Mouse (Mus musculus) forebrain, embryonic 12.5 days (tissue): ENCODE data around the gene Zfp933. TPM values are rescaled to one million over a fixed set of nuclear protein-coding genes. Genes with fewer than 3 reads are reported as not detected.
"Not testable (repeated sequence)": the region's sequence is repeated elsewhere in the genome, so short reads cannot be mapped to it uniquely, and the experiment has no call there.

Source experiments
- ATAC-seq: fragments of 200-750 bp; cut with Nextera tagmentation; 2 replicates; pipeline ENCODE4 v1.8.0; 2017; ENCODE audit warnings: moderate TSS enrichment; ENCODE audit not compliant: low FRiP score
- H3K27ac ChIP-seq: fragments of 300-500 bp; sonication (generic); 2 replicates; pipeline ENCODE4 v1.5.1; 2016; ENCODE audit warnings: mild to moderate bottlenecking
- H3K27me3 ChIP-seq: fragments of 300-500 bp; sonication (generic); 2 replicates; pipeline ENCODE4 v1.6.1; 2016; ENCODE audit warnings: mild to moderate bottlenecking
- H3K36me3 ChIP-seq: fragments of 300-500 bp; sonication (generic); replicated peaks from 2 replicates; pipeline ENCODE4 v1.6.1; 2016; ENCODE audit warnings: mild to moderate bottlenecking
- H3K4me1 ChIP-seq: fragments of 300-500 bp; sonication (generic); 2 replicates; pipeline ENCODE4 v1.6.1; 2016
- H3K4me2 ChIP-seq: fragments of 300-500 bp; sonication (generic); 2 replicates; pipeline ENCODE4 v1.6.1; 2016; ENCODE audit warnings: mild to moderate bottlenecking, moderate library complexity
- H3K4me3 ChIP-seq: fragments of 300-500 bp; sonication (generic); replicated peaks from 2 replicates; pipeline ENCODE4 v1.5.1; 2016; ENCODE audit warnings: mild to moderate bottlenecking
- H3K9ac ChIP-seq: fragments of 300-500 bp; sonication (generic); 2 replicates; pipeline ENCODE4 v1.6.1; 2016; ENCODE audit warnings: mild to moderate bottlenecking
- H3K9me3 ChIP-seq: fragments of 300-500 bp; sonication (generic); 2 replicates; pipeline ENCODE4 v1.6.1; 2016
- WGBS: fragments of 180-500 bp; shearing (Covaris S2); methylation state at CpG from one replicate; pipeline ENCODE4 v1.1.7; 2016; 5-methylcytosine and 5-hydroxymethylcytosine counted together
- polyA plus RNA-seq: library from polyadenylated mRNA; unstranded; fragments of >200 nt; fragmentation: Nextera tagmentation; extraction: Ambion mirVana; gene quantifications from 2 replicates; pipeline ENCODE4 v1.2.1, GENCODE M21; 2016

Zfp933 gene
- polyA plus RNA-seq, 1 experiment from 2014 or later, result 6.1 TPM

DNA sequence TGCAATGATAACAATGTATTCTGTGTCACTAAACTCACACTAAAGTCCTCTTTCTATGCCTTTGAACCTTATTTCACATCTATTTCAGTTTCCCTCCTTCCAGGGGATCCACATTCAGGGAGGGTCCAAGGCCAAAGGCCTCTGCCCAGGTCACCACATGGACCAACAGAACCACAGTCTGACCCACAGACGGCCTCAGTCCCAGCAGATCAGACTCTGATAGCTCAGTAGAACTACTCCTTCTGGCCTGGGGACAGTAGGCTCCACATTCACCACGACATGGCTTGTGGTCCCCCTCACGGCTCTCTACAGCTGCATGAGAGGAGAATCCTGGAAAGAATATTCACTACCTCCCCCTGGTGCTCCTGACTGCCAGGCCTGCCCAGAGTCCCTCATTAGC lies 5.3 kb downstream of the Zfp933 start:
- WGBS, result 95% methylated on average over 3 of the region's 3 CpGs
- Histone ChIP-seq H3K4me1 (peaks cover 7% of the 10 kb centered on the region), H3K36me3 (peaks cover 44% of the 10 kb centered on the region), H3K27ac (no peak overlapping the region), H3K9me3 (peaks cover 23% of the 10 kb centered on the region), H3K4me3 (no peak overlapping the region), H3K4me2 (no peak overlapping the region), H3K9ac (no peak overlapping the region), H3K27me3 (no peaks in the 10 kb centered on the region)
- no peak for ATAC-seq

- not testable (repeated sequence) for H3K4me3 ChIP-seq, H3K27me3 ChIP-seq, H3K4me1 ChIP-seq, H3K27ac ChIP-seq, ATAC-seq, H3K9ac ChIP-seq, H3K4me2 ChIP-seq
- H3K36me3 ChIP-seq, result peaks cover 35% of the 10 kb centered on the region
- WGBS, result 98% methylated on average over 17 of the region's 26 CpGs
- peaks cover 22% of the 10 kb centered on the region for H3K9me3 ChIP-seq
These were observed 8.9 kb downstream of the Zfp933 start for GRCm38 (mm10) chr4:147839282-147839681.

DNA sequence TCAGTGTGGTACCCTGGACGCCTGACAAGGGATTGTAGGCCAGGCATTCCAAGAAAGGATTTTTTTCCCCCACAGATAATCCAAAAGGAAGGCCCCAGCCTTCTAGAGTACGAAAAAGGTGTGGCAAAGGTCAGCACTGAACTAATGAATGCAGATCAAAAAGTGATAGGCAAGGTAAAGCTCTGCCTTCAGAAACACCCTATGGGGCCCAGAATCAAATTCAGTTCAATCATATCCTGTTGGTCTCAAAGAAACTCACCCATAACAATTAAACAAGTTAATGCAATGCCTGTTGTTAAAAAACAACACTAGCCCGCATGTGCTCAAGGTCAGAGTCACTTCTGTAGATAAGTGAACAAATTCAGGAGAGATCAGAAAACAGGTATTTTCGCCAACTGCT lies 23.8 kb downstream of the Zfp933 start:
- no peaks in the 10 kb centered on the region for H3K4me1 ChIP-seq
- H3K9ac ChIP-seq, result no peak overlapping the region
- WGBS, result 93% methylated on average over 4 of the region's 4 CpGs
- no peaks in the 10 kb centered on the region for H3K27me3 ChIP-seq
- H3K36me3 ChIP-seq, result peaks cover 59% of the 10 kb centered on the region
- no peak for ATAC-seq
- H3K9me3 ChIP-seq, result peaks cover 74% of the 10 kb centered on the region
- no peak overlapping the region for H3K27ac ChIP-seq
- H3K4me3 ChIP-seq, result no peak overlapping the region
- no peak overlapping the region for H3K4me2 ChIP-seq

DNA sequence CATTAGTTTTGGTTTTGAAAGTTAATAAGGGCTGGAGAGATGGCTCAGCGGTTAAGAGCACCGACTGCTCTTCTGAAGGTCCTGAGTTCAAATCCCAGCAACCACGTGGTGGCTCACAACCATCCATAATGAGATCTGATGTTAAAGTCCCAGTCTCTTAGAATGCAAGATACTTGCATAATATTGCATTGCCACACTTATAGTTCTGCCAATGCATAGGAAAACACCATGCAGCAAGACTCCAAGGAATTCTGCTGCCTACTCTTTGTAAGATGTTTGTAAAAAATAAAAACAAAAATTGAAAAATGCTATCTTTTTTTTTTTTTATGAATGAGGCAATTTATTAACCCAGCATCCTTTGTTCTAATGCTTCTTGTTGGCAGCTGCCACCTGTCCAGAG lies 26.8 kb downstream of the Zfp933 start:
- 86% methylated on average over 3 of the region's 3 CpGs for WGBS
- H3K9me3 ChIP-seq, result peaks cover 53% of the 10 kb centered on the region

GRCm38 (mm10) chr4:147819659-147820058 lies 28.5 kb downstream of the Zfp933 start:
- Histone ChIP-seq H3K36me3 (peaks cover 14% of the 10 kb centered on the region), H3K9me3 (peaks cover 40% of the 10 kb centered on the region)
- H3K27ac ChIP-seq, H3K27me3 ChIP-seq, H3K4me1 ChIP-seq, H3K4me2 ChIP-seq, H3K9ac ChIP-seq, H3K4me3 ChIP-seq: not testable (repeated sequence)
- 87% methylated on average over 7 of the region's 7 CpGs for WGBS
- 0 out of 2 replicates have a peak, but pooled peaks have one; percentile 36 for ATAC-seq

More for the DNA sequence above, 26.8 kb downstream of the Zfp933 start:
- H3K4me1 ChIP-seq, H3K9ac ChIP-seq, H3K27me3 ChIP-seq, ATAC-seq, H3K4me2 ChIP-seq, H3K27ac ChIP-seq, H3K4me3 ChIP-seq: not testable (repeated sequence)
- H3K36me3 ChIP-seq, result peaks cover 31% of the 10 kb centered on the region

- Histone ChIP-seq H3K9ac (no peak overlapping the region), H3K4me3 (no peak overlapping the region), H3K36me3 (no peaks in the 10 kb centered on the region), H3K27me3 (no peaks in the 10 kb centered on the region), H3K9me3 (peaks cover 10% of the 10 kb centered on the region; the same call in 1 of the 2 replicates), H3K4me2 (no peak overlapping the region), H3K27ac (no peak overlapping the region), H3K4me1 (no peaks in the 10 kb centered on the region)
- ATAC-seq, result no peak
- WGBS, result 79% methylated on average over 2 of the region's 2 CpGs
These were observed 33.5 kb downstream of the Zfp933 start for GRCm38 (mm10) chr4:147814592-147815167.

- 47% methylated on average over 5 of the region's 5 CpGs for WGBS
- no peak overlapping the region for H3K27ac ChIP-seq
- H3K4me2 ChIP-seq, result no peak overlapping the region
- no peak for ATAC-seq
- no peaks in the 10 kb centered on the region for H3K36me3 ChIP-seq
- H3K4me1 ChIP-seq, result peaks cover 4% of the 10 kb centered on the region; the same call in 1 of the 2 replicates
- H3K4me3 ChIP-seq, result no peak overlapping the region
- H3K9me3 ChIP-seq, result peaks cover 7% of the 10 kb centered on the region; the same call in 1 of the 2 replicates
- H3K9ac ChIP-seq, result no peak overlapping the region
- H3K27me3 ChIP-seq, result no peaks in the 10 kb centered on the region
These were observed 34.9 kb downstream of the Zfp933 start for GRCm38 (mm10) chr4:147813249-147813765.

DNA sequence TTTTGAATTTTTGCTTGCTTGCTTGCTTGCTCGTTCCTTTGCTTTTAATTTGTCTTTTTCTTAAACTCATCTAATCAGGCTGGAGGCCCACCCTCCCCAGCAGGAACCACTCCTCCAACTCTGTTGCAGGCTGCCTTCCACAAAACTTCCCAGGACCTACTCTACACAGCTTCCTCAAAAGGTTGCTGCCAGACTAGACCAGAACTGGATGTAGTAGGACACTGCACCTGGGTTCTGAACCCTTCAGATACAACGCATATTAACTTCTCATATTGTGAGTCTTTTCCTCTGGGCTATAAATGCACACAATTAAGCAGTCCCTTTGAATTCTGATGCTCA lies 38.2 kb downstream of the Zfp933 start:
- 45% methylated on average over 2 of the region's 2 CpGs for WGBS
- H3K9me3 ChIP-seq, H3K27ac ChIP-seq, H3K4me1 ChIP-seq, H3K36me3 ChIP-seq, H3K27me3 ChIP-seq: not testable (repeated sequence)
- peak overlapping the region; percentile 57; the same call in 1 of the 2 replicates for H3K9ac ChIP-seq
- peak overlapping the region; percentile 68 for H3K4me2 ChIP-seq
- peak overlapping the region; percentile 48 for H3K4me3 ChIP-seq
- ATAC-seq, result 0 out of 2 replicates have a peak, but pooled peaks have one; percentile 20

- peak within 1 kb of the TSS; percentile 48 for H3K4me3 ChIP-seq
- H3K4me2 ChIP-seq, result peak within 1 kb of the TSS; percentile 68
- not testable (repeated sequence) for H3K27ac ChIP-seq, H3K9me3 ChIP-seq, H3K36me3 ChIP-seq, H3K4me1 ChIP-seq, H3K27me3 ChIP-seq
- H3K9ac ChIP-seq, result peak within 1 kb of the TSS; percentile 57
- 14% methylated on average over 15 of the region's 15 CpGs for WGBS
- peak; percentile 68; the same call in 1 of the 2 replicates for ATAC-seq
These were observed 38.7 kb downstream of the Zfp933 start, which contains the start of gene Zfp984 for GRCm38 (mm10) chr4:147809292-147809965. TSS of gene Zfp984 (minus strand) at chr4:147809788.

DNA sequence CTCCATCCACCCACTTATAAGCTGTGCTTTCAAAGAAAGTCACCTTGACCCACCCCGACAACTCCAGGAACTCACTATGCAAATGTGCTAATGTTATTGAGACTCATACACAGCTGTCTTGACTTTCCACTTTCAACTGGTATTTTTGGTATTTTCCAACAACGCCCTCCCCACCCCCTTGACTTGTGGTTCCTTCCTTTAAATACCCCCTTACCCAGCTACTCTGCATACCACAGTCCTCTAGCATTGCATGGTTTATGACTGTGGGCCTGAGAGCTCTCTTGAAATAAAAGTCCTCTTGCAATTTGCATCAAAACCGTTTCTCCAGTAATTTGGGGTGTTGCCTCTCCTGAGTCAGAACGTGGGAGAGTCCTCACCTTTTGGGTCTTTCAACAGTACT lies 39.7 kb downstream of the Zfp933 start:
- H3K4me3 ChIP-seq, result 0 out of 2 replicates have a peak overlapping the region, but pooled peaks have one; percentile 48
- H3K9me3 ChIP-seq, ATAC-seq, H3K36me3 ChIP-seq, H3K9ac ChIP-seq, H3K27ac ChIP-seq, H3K27me3 ChIP-seq, H3K4me1 ChIP-seq: not testable (repeated sequence)
- 76% methylated on average over 4 of the region's 4 CpGs for WGBS
- peak overlapping the region; percentile 68 for H3K4me2 ChIP-seq

- ATAC-seq, result 0 out of 2 replicates have a peak, but pooled peaks have one; percentile 33
- 95% methylated on average over 1 of the region's 1 CpGs for WGBS
These were observed 52.9 kb downstream of the Zfp933 start for GRCm38 (mm10) chr4:147795308-147795707.

GRCm38 (mm10) chr4:147794026-147794665 lies 54.0 kb downstream of the Zfp933 start:
- 94% methylated on average over 3 of the region's 3 CpGs for WGBS
- ATAC-seq, result 0 out of 2 replicates have a peak, but pooled peaks have one; percentile 39

More at GRCm38 (mm10) chr4:147795308-147795707, 52.9 kb downstream of the Zfp933 start:
- H3K9me3 ChIP-seq, result peaks cover 19% of the 10 kb centered on the region
- H3K4me1 ChIP-seq, H3K27ac ChIP-seq, H3K4me2 ChIP-seq, H3K9ac ChIP-seq, H3K27me3 ChIP-seq, H3K36me3 ChIP-seq, H3K4me3 ChIP-seq: not testable (repeated sequence)

More at GRCm38 (mm10) chr4:147794026-147794665, 54.0 kb downstream of the Zfp933 start:
- H3K4me2 ChIP-seq, H3K27me3 ChIP-seq, H3K4me1 ChIP-seq, H3K4me3 ChIP-seq, H3K9ac ChIP-seq, H3K27ac ChIP-seq, H3K36me3 ChIP-seq: not testable (repeated sequence)
- peaks cover 21% of the 10 kb centered on the region for H3K9me3 ChIP-seq
